Mouse (Mus musculus): ENCODE results near the gene Abhd15.
"Not testable (repeated sequence)": the region's sequence is repeated elsewhere in the genome, so short reads cannot be mapped to it uniquely, and the experiment has no call there.

Gene Abhd15

DNA sequence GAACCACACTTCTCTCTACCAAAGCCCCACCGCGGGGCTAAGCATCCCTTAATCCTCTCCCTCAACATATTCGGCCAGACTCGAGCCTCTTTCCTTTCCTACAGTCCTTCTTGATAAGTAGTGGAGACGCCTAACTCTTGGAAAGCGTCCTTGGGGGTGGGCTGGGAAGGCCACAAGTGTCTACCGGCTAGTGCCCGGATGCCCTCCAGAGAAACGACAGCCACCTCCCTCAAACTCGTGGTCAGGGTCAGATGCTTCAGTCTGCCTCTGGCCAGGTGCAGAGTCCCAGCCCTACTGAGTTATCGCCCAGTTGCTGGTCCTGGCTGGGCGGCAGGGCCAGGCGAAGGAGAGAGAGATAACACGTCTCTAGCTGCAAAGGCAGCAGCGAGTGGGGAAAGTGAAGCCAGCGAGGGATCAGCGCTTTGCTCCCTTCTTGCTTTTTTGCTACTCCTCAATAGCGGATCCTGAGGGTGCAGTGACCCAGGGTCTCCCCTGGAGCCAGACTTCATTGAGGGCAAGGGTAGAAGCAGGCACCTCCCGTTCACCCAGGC lies 565 bp upstream of the Abhd15 start:
- no peak for DNase-seq

DNA sequence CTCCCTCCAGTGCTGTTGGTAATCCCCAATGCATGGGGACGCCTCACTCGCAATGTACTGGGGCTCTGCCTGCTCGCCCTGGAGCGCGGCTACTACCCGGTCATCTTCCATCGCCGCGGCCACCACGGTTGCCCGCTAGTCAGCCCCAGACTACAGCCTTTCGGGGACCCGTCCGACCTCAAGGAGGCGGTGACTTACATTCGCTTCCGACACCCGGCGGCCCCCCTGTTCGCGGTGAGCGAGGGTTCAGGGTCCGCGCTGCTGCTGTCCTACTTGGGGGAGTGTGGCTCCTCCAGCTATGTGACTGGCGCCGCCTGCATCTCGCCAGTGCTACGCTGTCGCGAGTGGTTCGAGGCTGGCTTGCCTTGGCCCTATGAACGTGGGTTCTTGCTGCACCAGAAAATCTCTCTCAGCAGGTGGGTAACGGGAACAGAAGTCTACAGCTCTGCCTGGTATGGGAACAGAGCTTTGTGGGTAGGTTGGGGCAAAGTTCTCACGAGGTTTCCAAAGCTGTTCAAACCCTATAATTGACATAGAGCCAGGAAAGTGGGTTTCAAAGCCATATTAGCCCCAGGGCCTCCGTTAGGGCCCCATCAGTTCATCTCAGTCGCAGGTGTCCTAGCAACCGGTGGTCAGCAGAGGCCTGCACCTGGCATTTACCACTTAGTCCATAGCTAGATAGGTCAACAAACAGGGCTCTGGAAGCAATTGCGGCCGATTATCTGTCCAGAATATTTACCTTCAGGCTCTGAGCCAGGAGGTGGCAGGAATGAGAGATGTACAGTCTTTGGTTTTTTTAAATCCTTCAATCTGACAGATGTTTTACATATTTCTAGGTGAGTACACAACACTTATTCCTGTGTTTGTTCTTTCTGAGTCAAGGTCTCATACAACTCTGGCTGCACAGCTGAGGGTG lies 974 bp downstream of the Abhd15 start, which contains the start of gene Trp53i13:
TSS of gene Trp53i13 (minus strand) at position 344 of the 916 bp plus-strand sequence.
- DNase-seq = no peak

DNA sequence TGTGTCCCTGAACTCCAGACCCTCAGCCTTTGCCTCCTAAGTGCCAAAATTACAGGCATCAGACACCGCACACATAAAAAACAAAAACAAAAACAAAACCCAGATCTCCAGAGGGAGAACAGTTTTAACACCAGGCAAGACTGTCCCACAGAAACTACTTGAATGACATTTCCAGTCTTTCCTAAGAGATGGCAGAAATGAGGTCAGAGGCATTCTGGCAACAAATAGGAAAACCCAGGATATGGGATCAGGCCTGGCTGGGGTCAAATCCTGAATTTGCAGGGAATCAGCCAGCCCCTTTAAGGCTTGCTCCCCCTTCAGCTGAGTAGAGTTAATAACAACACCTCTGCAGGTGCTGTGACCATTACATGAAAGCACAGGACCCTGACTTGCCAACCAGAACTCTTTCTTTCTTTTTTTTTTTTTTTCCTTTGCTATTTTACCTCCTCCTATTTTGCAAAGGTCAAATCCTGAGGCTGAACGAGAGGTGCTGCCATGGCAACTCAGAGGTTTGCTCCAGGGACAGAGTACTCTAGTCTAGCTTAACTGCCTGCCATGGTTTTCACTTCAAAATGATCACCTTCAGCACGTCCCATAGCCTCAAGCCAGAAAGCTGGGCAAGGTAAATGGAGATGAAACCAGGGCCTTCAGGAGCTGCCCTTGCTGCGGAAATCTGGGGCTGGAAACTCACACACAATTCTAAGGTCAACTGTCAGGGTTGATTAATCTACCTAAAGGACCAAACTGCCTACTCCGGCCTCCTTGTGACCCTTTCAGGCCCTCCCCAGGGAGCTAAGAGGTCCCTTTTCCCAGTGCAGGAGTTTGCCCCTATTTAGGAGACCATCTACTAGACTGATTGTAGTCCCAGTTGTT lies 1.9 kb downstream of the Abhd15 start:
- DNase-seq = no peak

DNA sequence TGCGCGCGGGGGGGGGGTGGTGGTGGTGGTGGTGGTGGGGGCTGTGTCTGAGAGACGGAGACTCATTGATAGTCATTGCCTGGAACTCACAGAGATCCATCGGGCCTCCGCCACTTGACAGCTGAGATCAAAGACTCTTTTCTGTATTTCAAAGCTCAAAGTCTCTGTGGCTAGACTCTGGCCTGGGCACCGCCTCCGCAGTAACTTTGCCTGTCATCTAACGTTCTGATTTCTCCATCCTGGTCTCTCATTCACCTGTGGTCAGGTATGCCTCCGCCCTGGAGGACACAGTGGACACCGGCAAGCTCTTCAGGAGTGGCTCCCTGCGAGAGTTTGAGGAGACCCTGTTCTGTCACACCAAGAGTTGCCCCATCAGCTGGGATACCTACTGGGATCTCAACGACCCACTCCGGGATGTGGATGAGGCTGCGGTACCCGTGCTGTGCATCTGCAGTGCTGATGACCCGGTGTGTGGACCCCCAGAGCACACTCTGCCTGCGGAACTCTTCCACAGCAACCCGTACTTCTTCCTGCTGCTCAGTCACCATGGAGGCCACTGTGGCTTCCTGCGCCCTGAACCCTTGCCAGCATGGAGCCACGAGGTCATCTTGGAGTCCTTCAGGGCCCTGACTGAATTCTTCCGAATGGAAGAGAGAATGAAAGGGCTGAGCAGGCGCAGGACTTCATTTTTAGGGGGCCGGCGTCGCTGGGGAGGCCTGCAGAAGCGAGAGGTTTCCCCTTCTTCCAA lies 3.3 kb downstream of the Abhd15 start:
- DNase-seq = no peak

DNA sequence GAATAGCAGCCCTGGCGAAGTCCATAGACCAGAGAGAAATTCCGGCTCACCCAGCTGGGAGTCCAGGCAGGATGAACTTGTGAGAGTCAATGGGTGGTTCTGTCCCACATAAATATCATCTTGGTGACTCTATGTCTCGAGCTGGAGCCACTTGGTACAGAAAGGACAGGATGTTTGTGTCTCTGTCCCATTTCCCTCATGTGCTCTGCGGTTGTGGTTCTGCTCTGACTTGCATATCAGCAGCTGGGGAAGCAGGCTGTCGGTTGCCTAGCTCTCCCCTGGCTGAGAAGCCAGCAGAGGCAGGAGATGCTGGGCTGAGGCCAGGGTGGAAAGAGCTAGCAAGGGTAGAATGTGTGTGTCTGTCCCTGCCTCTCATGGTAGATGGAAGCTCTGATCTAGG lies 4.1 kb downstream of the Abhd15 start, which contains the start of gene Gm10392:
TSS of gene Gm10392 (minus strand) at position 156 of the 400 bp plus-strand sequence.
- DNase-seq = no peak

DNA sequence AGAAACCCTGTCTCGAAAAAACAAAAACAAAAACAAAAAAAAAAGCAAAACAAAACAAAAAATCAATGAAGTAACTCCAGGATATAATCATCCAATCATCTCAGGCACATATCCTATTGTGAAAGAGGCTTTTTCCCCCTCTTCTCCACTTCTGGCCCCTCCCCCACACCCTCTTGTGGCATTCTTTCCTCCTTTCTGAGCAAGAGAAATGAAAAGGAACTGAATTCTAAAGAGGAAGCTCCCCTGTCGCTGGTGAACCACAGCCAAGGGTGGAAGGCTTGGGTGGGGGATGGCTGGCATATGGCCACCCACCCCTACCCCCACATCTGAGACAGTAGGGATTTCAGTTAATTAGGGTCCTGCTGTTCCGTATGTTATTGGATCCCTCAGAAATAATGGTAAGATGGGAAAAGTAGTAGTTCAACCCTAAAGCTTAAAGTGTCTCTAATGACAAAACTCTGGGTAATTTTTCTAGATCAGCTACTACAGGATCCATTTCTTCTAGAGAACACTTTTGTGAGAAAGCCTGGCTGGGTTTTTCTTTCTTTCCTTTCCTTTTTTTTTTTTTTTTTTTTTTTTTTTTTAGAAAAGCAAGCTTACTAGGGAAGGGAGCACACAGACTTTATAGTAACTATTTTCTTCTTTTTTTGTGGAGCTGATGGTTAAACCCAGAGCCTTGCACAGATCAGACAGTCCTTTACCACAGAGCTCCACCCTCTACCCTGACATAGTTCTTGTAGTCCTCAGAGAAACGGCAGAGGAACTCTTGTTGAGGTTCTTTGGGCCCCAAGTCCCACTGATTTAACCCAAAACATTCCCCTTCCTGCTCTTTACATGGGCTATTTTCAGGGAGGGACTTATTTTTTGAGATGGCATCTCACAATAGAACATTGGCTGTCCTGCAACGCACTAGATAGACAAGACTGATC lies 5.9 kb downstream of the Abhd15 start:
- DNase-seq = no peak

DNA sequence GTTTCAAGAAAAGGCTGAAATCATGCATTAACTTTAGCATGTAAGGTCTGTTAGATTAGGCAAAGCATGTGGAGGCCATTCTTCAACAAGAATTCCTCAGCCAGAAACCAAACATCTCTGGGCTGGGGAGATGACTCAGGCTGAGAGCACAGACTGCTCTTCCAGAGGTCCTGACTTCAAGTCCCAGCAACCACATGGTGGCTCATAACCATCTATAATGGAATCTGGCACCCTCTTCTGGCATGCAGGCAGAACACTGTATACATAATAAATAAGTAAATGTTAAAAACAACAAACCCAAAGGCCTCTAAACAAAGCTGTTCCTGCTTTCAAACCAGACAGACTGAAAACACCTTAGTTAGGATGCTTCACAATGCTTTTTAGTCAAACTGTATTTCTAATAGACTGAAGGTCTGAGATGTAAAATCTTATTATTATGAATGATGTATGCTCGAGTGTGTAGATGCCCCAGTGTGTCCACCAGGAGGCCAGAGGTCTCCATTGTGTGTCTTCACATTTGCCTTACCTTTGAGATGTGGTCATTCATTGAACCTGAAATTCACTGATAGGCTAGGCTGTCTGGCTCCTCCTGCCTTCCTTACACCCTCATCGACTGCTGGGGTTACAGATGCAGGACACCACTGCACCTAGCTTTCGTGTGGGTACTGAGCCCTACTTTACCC lies 11.0 kb downstream of the Abhd15 start:
- no peak for DNase-seq

DNA sequence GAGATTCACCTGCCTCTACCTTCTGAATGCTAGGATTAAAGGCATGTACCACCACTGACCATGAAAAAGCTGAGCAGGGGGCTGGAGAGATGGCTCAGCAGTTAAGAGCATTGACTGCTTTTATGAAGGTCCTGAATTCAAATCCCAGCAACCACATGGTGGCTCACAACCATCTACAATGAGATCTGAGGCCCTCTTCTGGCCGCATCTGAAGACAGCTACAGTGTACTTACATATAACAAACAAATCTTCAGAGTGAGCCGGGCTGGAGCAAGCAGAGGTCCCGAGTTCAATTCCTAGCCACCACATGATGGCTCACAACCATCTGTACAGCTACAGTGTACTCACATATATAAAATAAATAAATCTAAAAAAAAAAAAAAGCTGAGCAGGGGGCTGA lies 13.5 kb downstream of the Abhd15 start:
- not testable (repeated sequence) for DNase-seq

DNA sequence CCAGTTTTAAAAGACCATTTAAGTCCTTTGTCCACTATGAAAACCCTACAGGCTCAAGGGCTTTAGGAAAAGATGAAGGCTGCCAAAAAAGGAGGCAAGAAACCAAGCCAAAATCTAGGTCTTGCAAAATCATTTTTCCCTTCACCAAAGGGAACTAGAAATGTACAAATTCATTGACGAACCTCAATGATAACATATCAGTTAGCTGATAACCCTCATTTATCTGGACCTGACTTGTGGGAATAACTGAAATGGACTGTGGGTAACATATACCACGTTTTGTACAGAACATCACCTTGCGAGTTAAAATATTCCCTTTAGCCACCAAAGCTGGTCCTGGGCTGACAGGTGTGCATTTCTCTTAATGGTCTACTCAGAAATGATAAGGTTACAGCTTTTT lies 14.7 kb downstream of the Abhd15 start:
- no peak for DNase-seq

DNA sequence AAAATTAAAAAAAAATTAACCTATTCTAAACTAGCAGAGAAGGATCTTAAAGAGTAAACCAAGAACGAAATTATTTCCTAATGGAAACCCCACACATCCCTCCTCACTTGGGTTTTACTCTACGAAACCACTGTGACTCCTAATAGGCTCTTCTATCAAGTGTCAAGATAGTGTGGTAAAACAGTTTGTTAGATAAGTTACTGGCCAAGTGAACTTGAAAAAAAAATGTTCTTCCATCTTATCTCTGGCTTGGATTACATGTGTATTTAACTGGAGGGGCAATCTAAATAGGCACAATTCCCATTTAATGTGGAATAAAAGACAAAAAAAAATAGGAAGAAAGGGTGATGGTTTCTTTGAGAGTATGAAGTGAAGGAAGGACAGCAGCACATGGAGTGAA lies 15.9 kb downstream of the Abhd15 start:
- no peak for DNase-seq

DNA sequence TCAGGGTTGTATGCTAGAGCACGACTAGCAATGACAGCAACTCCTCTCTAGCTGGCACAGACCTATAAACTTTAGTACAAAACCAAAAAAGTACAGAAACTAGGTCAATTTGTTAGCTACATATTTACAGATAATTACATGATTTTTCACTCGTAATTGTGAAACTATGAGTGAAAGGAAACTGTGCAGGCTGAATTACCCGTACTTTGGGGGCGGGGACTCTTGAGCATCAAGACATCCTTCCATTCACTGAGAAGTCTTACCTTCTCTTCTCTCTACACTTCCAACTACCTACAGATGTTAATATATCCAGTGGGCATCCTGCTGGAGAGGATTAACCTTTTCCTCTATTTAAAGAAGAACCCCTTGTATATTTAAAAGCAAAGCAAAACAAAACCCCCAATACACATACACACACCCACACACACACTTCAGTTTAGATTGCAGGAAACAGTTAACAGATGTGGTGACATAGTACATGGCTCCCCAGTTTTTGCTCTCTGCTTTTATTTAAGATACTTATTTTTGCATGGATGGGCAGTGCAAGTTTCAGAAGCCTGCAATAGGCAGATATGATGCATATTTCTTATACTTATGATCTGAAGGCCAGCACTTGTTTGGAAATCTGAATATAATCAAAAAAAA lies 17.4 kb downstream of the Abhd15 start:
- DNase-seq = no peak

DNA sequence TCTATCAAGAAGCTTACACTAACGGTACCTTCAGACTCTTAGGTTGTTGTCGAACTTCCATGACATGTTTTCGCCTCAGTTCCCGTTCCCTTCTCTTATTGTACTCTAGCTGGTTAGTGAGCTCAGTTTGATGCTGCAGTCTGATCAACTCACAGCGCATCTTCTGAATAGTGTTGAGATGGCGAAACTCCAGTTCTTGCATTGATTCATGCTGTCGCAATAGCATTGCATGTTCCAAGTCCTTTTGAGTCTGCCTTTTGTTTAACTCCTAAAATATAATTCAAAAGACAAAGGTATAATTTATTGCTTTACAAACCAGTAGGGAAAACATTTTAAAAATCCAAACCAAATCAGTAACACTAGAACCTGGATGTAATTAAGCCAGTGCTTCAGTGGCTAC lies 30.3 kb downstream of the Abhd15 start:
- no peak for DNase-seq

DNA sequence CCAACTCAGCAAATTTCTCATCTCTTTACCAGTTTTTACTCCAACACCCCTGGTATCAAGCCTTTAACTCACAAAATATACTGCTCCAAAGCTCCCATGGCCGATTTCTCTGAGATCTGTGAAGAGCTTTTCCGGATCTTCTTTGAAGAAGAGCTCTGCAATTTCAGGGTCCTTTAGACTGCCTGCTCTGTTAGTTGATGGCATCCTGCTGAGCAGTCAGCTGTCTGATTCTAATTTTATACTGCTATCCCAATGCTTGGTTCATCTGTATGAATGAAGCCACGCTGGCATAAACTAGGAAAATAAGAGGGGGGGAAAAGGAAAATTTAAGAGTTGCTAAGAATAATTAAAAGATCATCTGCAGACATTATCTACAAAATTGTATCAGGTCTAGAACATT lies 70.3 kb downstream of the Abhd15 start:
- peak; percentile 56 for DNase-seq
